Comparison of ENCODE assay signal across 16 mouse cellular contexts in genomic region chr13:59469701-59470100, GRCm38 (mm10).
"Had no signal": no experiment of that assay in that cellular context is flagged by ENCODE, and none has a peak within 500 bp of the region (broad histone marks: within the 10 kb centered on the region; RNA-seq: fewer than 3 reads in every experiment).

No protein-coding gene starts in this region.

- H3K9ac ChIP-seq: neural tube, embryonic 13.5 days; neural tube, embryonic 15.5 days; stomach, embryonic 15.5 days had no signal

- H3K27ac ChIP-seq: neural tube, embryonic 13.5 days; neural tube, embryonic 15.5 days; stomach, embryonic 15.5 days; stomach, postnatal 0 days had no signal

- H3K9me3 ChIP-seq: neural tube, embryonic 13.5 days; neural tube, embryonic 15.5 days; stomach, embryonic 15.5 days had no signal

- H3K4me3 ChIP-seq: neural tube, embryonic 13.5 days; neural tube, embryonic 15.5 days; stomach, embryonic 15.5 days had no signal

- H3K27me3 ChIP-seq: neural tube, embryonic 13.5 days; neural tube, embryonic 15.5 days; stomach, embryonic 15.5 days had no signal

- H3K4me2 ChIP-seq: neural tube, embryonic 13.5 days; neural tube, embryonic 15.5 days; stomach, embryonic 15.5 days had no signal

- DNase-seq: retina, postnatal 1 day; right cerebral cortex, adult 18-20 months; right cerebral cortex, postnatal 14 days; right cerebral cortex, postnatal 25 days; right cerebral cortex, postnatal 4 days; spleen, adult 18-20 months; thymus, adult 18-20 months; thymus, adult 2 months; thymus, postnatal 14 days; thymus, postnatal 25 days; thymus, postnatal 36 days; thymus, postnatal 4 days had no signal
